Mouse (Mus musculus): ENCODE data around the gene Pxdn.

GRCm38 (mm10) chr12:29938376-29939041 lies 1.1 kb downstream of the Pxdn start:
- TF ChIP-seq POLR2A (IDR thresholded peaks at IDR 0.05; ENCODE audit: borderline replicate concordance, low read depth, low read length) (no peak), CTCF (IDR thresholded peaks at IDR 0.05; ENCODE audit: low read depth, low read length) (no peak)
